Mouse (Mus musculus) small intestine, adult 2 months (tissue): ENCODE measurements at regions not wholly inside any gene's neighbourhood (a gene's known extent, or its start where the extent isn't known, plus 50 kb on each side); places are given as distances from the start of the nearest gene placed in this dataset.

Experiments
- H3K27ac ChIP-seq: fragments of 200-500 bp; 2 replicates; pipeline ENCODE4 v1.5.1; 2012; ENCODE audit warnings: low read depth, low read length, control low read depth, inconsistent platforms; ENCODE audit not compliant: insufficient read depth
- H3K27me3 ChIP-seq: fragments of 200-500 bp; 2 replicates; pipeline ENCODE4 v1.6.1; 2012; ENCODE audit warnings: mild to moderate bottlenecking, moderate library complexity, low read length, inconsistent platforms; ENCODE audit not compliant: control insufficient read depth, insufficient read depth
- H3K36me3 ChIP-seq: fragments of 200-500 bp; 2 replicates; pipeline ENCODE4 v1.6.1; 2012; ENCODE audit warnings: mild to moderate bottlenecking, low read length, control low read depth, inconsistent platforms; ENCODE audit not compliant: control insufficient read depth, insufficient read depth
- H3K4me1 ChIP-seq: fragments of 200-500 bp; 2 replicates; pipeline ENCODE4 v1.6.1; 2012; ENCODE audit warnings: low read length, inconsistent platforms, mixed read lengths; ENCODE audit not compliant: control insufficient read depth, insufficient read depth, insufficient read length
- H3K4me3 ChIP-seq: fragments of 200-500 bp; 2 replicates; pipeline ENCODE4 v1.5.1; 2012; ENCODE audit warnings: low read depth, mild to moderate bottlenecking, control low read depth, inconsistent platforms, low read length, moderate library complexity
- CTCF ChIP-seq: fragments of 200-500 bp; IDR thresholded peaks from 2 replicates; pipeline ENCODE4 v1.5.1; 2012; ENCODE audit warnings: low read depth, mild to moderate bottlenecking, control low read depth, inconsistent platforms, low read length, moderate library complexity, mixed read lengths; ENCODE audit not compliant: insufficient replicate concordance, insufficient read length; ENCODE audit errors: extremely low read depth
- POLR2A ChIP-seq: fragments of 200-500 bp; IDR thresholded peaks from 2 replicates; pipeline ENCODE4 v1.6.1; 2012; ENCODE audit warnings: low read depth, mild to moderate bottlenecking, control low read depth, inconsistent platforms, low read length, moderate library complexity
- WGBS: fragments of 180-500 bp; shearing (Covaris S2); methylation state at CpG from one replicate; pipeline ENCODE4 v1.1.7; 2018; 5-methylcytosine and 5-hydroxymethylcytosine counted together

DNA sequence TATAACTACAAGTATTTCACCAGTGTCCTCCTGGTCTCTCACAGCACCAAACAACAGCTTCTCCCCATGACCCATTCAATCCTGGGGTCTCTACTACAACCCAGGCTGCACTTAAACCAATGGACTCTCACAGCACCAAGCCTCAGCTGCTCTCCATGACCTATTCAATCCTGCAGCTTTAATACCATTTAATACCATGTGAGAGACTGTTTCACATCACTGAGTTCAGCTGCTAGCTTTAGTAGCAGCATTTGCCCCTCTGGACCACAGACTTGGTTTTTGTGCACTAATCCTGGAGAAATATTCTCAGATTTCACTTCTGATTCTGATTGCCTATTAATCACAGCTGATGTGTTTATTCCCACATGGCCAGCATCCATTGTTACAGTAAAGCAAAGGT is 147.5 kb upstream of the Pabpc6 start:
- no peaks in the 10 kb centered on the region for H3K27me3 ChIP-seq
- no peak overlapping the region for H3K4me3 ChIP-seq
- no peaks in the 10 kb centered on the region for H3K4me1 ChIP-seq
- no peaks in the 10 kb centered on the region for H3K36me3 ChIP-seq
- TF ChIP-seq POLR2A (no peak), CTCF (no peak)
- no peak overlapping the region for H3K27ac ChIP-seq

DNA sequence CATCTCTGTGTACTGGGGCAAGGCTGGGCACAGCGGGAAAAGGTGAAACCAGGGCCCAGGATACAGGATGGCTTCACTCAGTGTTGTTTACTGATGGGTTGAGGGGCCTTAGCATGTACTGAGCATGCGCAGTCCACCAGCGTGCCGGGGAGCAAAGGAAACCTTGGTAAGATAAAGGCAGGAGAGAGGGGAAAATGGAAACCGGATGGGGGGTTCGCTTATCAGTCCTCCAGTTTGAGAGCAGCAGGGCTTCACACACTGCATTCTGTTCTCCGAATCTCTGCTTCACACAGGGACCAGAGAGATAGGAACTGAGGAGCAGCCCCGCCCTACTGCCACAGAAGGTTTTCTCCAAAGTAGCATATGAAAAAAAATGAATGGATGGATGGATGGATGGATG is 127.6 kb upstream of the Pabpc6 start:
- H3K4me3 ChIP-seq = no peak overlapping the region
- no peak overlapping the region for H3K27ac ChIP-seq
- TF ChIP-seq POLR2A = no peak
- TF ChIP-seq CTCF = no peak
- no peaks in the 10 kb centered on the region for H3K27me3 ChIP-seq
- no peaks in the 10 kb centered on the region for H3K36me3 ChIP-seq
- no peaks in the 10 kb centered on the region for H3K4me1 ChIP-seq
- 83% methylated on average over 8 of the region's 8 CpGs for WGBS

DNA sequence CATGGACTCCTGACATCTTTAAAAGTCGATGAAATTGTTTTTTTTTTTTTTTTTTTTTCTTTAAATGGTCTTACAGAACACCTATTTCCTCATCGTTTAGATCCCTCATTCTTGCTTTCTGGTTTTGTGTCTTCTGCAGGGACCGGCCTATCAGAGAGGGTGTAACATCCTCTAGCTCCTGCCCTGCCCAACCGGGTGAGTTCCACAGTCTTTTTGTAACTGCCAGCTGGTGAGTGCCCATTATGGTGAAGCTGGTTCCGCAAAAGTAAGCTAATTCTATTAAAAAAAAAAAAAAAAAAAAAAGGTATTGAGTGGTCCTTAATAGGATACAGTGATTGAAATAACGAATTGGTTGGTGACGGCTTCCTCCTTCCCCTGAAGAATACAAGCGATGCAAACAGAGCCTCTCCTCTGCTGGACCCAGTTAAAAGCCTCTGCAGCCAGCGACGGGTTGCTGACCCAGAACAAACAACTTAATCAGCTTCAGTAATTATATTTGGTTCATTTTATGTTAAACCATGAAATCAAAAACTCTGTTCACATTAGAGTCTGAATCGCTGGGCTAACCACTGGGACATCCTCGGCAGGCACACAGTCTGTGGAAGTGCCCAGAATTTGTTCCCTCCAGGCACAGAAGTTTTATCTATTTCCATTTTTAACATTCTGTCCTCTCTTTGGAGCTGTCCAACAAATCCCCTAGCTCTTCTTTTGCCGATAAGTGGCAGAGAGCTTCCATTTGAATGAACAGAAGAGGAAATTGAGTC is 126.9 kb upstream of the Pabpc6 start:
- H3K27ac ChIP-seq = no peak overlapping the region
- no peaks in the 10 kb centered on the region for H3K4me1 ChIP-seq
- H3K4me3 ChIP-seq = no peak overlapping the region
- H3K36me3 ChIP-seq = no peaks in the 10 kb centered on the region
- no peak for TF ChIP-seq POLR2A
- TF ChIP-seq CTCF = no peak
- no peaks in the 10 kb centered on the region for H3K27me3 ChIP-seq
- 79% methylated on average over 13 of the region's 13 CpGs for WGBS

DNA sequence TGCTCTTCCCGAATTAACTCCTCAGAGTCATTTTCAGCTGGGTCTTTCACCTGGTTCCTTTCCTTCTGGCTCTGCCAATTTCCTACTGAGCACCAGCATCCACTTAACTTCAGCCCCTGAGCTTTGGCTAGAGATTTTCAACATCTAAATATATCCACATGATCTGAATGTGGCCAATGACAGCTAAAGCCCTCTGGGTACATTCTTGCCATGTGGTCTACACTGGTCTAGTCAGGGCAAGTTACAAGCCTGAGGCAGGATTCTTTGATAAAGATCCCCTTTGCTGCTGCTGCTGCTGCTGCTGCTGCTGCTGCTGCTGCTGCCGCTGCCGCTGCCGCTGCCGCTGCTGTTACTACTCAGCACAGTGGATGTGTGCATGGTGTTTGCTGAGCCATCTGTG is 109.3 kb upstream of the Pabpc6 start:
- no peak overlapping the region for H3K27ac ChIP-seq
- no peak for TF ChIP-seq CTCF
- TF ChIP-seq POLR2A = no peak
- H3K4me1 ChIP-seq = no peaks in the 10 kb centered on the region
- H3K4me3 ChIP-seq = no peak overlapping the region
- 87% methylated on average over 5 of the region's 5 CpGs for WGBS
- no peaks in the 10 kb centered on the region for H3K27me3 ChIP-seq
- H3K36me3 ChIP-seq = no peaks in the 10 kb centered on the region

DNA sequence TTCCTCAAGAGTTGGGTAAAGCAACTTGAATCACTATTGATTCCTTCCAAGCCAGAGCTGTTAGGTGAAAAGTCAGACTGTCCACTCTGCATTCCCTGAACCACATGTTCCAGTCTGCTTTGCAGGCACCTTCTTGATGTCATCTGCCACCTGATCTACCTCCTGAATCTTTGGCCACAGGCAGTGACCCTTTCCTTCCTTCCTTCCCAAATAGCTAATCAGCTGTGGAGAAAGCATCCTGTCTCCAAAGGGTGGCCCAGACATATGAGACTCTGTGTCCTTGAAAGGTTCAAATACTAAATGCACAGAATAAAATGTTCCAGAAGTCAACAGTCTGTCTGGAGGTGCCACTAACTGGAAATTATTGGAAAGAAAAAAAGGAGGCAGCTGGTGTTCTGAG is 107.6 kb upstream of the Pabpc6 start:
- Histone ChIP-seq H3K36me3 (no peaks in the 10 kb centered on the region), H3K27ac (no peak overlapping the region), H3K4me3 (no peak overlapping the region), H3K27me3 (no peaks in the 10 kb centered on the region), H3K4me1 (no peaks in the 10 kb centered on the region)
- TF ChIP-seq CTCF = no peak
- TF ChIP-seq POLR2A = no peak

DNA sequence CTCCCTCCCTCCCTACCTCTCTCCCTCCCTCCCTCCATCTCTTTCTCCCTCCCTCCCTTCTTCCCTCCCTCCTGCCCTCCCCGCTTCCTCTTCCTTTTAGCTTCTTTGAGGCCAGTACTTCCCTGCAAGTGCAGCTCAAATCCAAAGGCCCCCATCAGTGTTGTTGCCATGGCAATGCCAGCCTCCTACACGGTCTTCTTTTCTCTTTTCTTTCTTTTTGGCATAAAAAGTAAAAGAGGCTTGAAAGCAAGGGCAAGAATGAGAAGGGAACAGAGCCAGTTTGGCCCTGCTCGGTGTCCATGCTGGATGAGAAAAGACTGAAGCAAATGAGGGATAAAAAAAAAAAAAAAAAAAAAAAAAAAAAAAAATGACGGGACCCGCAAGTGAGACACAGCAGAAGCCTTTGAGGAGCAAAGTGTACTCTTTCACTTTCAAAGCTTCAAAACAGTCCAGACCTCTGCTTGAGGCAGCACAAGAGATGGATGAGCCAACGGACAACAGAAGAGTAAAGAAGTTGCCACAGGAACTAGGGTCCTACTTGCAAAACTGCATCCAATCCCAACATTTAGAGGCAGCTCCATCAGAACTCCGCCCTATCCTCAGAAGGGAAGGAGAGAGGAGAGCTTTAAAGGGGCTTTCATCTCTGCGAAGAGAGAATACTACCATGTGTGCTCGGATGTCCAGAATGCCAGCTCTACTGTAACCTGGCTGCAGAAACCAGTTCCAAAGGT is 106.9 kb upstream of the Pabpc6 start:
- Histone ChIP-seq H3K36me3 (no peaks in the 10 kb centered on the region), H3K4me1 (no peaks in the 10 kb centered on the region), H3K27me3 (no peaks in the 10 kb centered on the region), H3K4me3 (no peak overlapping the region), H3K27ac (no peak overlapping the region)
- WGBS = 68% methylated on average over 8 of the region's 9 CpGs
- TF ChIP-seq POLR2A (no peak), CTCF (no peak)

DNA sequence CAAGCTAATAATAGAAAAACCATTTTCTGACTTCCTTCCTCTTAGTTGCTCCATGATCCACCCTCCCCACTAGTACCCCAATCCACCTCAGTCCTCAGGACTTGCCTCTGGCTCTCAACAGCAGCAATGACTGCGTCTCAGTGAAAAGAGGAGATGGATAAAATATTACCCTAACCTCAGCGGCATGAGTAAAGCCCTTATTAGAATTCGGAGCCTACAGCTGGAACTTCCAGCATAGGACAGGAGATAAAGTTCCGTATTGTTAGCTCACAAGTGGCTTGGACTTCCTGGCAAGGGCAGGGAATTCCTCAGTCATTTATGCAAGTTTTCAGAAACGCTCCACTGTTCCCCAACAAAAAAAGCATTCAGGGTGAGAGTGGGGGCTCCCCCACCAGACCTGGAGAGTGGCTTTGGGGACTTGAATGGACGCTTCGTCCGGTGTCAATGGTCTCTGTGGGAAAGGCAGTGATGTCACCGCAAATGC is 106.2 kb upstream of the Pabpc6 start:
- WGBS = 63% methylated on average over 9 of the region's 9 CpGs

More for the DNA sequence above, 106.2 kb upstream of the Pabpc6 start:
- Histone ChIP-seq H3K4me3 (no peak overlapping the region), H3K27me3 (no peaks in the 10 kb centered on the region), H3K27ac (no peak overlapping the region), H3K4me1 (no peaks in the 10 kb centered on the region), H3K36me3 (no peaks in the 10 kb centered on the region)
- no peak for TF ChIP-seq POLR2A
- TF ChIP-seq CTCF = no peak
